Mouse (Mus musculus): ENCODE measurements at regions not wholly inside any gene's neighbourhood (a gene's known extent, or its start where the extent isn't known, plus 50 kb on each side); places are given as distances from the start of the nearest gene placed in this dataset.

GRCm38 (mm10) chr10:117515039-117515438 lies 114.3 kb upstream of the Cpm start:
- no peak for DNase-seq (ENCODE audit: low read depth, low spot score)

DNA sequence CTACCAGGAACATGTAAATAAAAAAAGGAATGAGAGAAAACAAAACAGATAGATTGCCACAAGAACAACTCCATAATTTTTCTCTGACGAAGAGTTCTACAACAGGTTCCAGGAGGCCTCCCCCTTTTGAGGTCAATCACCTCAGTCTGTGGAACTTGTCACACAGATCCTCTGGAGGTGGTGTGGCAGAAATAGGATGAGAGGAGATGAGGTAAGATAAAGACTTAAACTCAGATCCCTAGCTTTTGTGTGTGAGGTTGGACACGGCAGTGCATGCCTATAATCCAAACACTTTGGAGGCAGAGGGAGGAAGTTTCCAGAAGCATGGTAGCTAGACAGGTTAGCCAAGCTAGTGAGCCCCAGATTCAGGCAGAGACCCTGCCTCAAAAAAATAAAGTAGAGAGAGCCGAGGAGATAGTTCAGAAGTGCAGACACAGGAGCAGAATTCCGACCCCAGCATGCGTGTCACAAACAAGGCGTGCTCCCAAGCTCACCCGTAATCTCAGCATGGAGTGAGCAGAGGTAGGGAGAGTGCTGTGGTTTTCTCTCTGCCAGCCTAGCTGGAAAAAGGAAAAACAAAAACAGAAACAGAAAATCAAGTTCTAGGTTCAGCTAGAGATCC lies 115.3 kb upstream of the Cpm start:
- DNase-seq (ENCODE audit: low read depth, low spot score), result no peak

GRCm38 (mm10) chr10:117512424-117513257 lies 116.7 kb upstream of the Cpm start:
- no peak for DNase-seq (ENCODE audit: low read depth, low spot score)

DNA sequence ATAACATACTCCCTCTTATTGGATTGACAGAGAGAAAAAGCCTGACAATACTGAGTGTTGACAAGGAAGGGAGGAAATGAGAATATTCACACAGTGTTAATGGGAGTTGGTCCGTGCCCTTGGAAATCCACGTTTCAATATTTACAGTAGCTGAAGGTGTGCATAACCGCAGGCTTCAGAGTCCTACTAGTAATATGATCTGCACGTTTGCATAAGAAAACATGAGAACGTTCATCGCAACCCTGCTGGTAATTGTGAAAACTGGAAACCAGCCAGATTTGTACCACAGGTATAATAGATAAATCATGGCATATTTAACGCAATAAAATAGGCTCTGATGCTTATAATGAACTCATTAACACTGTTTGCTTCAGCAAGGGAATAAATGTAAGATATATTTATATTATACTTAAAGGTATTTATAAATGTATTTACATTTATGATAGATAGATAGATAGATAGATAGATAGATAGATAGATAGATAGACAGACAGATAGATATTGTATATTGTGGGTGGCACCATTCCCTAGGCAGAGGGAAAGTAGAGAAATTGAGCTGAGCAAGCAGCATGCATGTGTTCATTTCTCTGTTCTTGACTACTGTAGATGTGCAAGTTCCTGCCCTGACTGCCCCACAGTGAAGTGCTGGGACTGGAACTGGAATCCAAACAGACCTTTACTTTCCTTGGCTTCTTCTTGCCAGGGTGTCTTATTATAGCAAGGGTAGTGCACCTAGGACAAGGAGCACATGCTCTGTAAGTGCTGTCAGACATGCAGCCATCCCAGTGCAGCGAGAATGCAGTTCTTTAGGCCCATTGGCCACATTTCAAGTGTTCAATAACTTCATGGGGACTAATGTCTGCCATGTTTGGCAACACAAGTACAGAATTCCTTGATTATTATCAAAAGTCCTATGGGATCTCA lies 117.6 kb upstream of the Cpm start:
- no peak for DNase-seq (ENCODE audit: low read depth, low spot score)

DNA sequence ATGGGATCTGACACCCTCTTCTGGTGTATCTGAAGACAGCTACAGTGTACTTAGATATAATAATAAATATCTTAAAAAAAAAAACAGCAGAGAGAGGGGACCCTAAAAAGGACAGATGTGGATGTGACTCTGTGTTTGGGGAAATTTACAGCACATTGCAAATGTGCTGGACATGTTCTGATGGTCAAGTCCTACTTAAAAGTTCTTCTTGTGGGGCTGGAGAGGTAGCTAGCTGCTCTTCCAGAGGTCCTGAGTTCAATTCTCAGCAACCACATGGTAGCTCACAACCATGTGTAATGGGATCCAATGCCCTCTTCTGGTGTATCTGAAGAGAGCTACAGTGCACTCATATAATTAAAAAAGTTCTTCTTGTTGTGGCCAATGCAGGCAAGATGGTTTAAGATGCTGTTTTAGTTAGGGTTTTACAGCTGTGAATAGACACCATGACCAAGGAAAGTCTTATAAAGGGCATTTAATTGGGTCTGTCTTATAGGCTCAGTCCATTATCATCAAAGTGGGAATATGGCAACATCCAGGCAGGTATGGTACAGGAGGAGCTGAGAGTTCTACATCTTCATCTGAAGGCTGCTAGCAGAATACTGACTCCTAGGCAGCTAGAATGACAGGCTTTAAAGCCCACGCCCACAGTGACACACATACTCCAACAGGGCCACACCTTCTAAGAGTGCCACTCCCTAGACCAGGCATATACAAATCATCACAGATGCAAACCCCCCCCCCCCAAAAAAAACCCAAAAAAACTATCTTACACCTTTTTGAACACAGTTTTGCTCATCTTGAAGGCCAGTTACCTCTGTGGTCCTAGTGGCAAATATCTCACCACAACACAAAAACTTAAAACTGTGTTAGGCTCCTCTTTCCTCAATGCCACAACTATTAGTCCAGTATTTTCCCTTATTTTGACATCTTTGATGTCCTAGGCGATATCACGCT lies 118.5 kb upstream of the Cpm start:
- no peak for DNase-seq (ENCODE audit: low read depth, low spot score)

DNA sequence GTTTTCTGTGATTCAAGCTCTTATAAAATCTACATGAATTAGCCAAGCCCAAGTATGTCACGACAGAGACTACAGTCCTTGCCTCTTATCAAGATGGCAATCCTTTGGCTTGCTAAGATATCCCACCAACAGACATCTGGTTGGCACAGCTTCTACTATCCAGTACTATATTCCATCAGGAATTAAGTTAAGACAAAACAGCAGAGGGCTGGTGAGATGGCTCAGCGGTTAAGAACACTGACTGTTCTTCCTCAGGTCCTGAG lies 119.1 kb upstream of the Cpm start:
- no peak for DNase-seq (ENCODE audit: low read depth, low spot score)

- DNase-seq (ENCODE audit: low read depth, low spot score), result no peak
Observed at GRCm38 (mm10) chr10:117509431-117510223, 119.7 kb upstream of the Cpm start.

GRCm38 (mm10) chr10:117506252-117506992 lies 122.9 kb upstream of the Cpm start:
- no peak for DNase-seq (ENCODE audit: low read depth, low spot score)

DNA sequence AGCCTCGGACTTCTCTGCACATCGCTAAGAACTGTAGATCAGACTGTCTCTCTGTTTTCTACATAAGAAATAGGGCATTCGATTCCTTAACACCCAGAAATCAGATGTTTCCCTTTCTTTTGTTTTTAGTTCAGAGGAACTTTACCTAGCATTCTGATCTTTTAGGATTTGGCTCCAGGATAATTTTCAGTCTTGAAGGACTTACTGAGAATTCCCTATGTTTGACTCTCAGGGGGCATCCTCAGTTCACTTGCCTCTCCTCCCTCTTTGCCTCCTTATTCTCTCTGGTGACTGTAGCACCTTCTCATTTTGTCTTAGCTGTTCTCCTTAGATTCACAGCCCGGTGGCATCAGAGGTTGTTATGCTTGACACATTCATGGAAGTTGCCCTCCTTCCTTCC lies 123.8 kb upstream of the Cpm start:
- no peak for DNase-seq (ENCODE audit: low read depth, low spot score)

DNA sequence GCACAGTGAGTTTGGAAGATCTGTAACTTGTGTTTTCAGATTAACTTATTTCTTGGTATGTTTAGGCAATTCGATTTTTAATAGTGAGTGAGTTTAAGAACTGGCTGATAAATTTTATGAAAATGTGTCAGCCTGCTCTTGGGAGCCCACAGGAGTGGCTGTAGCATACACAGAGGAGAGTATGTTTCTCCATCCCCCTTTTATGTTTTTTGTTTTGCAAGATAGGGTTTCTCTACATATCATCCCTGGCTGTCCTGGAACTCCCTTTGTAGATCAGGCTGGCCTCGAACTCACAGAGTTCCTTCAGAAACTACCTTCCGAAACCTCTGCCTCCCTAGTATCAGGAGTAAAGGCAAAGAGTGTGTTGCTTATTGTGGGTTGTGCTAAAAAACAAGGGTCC lies 124.2 kb upstream of the Cpm start:
- no peak for DNase-seq (ENCODE audit: low read depth, low spot score)

GRCm38 (mm10) chr10:117504267-117504902 lies 124.6 kb upstream of the Cpsf6 start:
- no peak for DNase-seq (ENCODE audit: low read depth, low spot score)

- DNase-seq (ENCODE audit: low read depth, low spot score), result no peak
Observed at GRCm38 (mm10) chr10:117503222-117504184, 123.7 kb upstream of the Cpsf6 start.

GRCm38 (mm10) chr10:117502731-117503130 lies 122.9 kb upstream of the Cpsf6 start:
- no peak for DNase-seq (ENCODE audit: low read depth, low spot score)

DNA sequence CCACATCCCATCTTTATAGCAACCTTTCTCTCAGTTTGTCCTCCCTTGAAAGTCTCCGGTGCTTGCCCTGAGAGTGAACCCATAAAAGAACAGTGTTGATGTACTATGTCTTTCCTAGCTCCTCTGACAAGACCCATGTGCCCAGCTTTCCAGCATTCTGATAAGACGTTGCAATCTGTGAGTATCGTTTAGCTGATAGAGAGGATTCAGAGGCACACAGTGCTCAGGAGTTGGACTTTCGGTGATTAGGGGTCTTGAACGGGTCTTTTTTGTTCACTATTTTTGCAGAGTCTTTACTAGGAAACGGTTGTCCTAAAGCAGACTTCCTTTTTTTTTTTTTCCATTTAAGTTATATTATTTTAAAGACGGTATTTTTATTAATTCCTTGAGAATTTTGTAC lies 122.3 kb upstream of the Cpsf6 start:
- DNase-seq (ENCODE audit: low read depth, low spot score), result no peak

- no peak for DNase-seq (ENCODE audit: low read depth, low spot score)
Observed at GRCm38 (mm10) chr10:117501426-117501825, 121.6 kb upstream of the Cpsf6 start.

DNA sequence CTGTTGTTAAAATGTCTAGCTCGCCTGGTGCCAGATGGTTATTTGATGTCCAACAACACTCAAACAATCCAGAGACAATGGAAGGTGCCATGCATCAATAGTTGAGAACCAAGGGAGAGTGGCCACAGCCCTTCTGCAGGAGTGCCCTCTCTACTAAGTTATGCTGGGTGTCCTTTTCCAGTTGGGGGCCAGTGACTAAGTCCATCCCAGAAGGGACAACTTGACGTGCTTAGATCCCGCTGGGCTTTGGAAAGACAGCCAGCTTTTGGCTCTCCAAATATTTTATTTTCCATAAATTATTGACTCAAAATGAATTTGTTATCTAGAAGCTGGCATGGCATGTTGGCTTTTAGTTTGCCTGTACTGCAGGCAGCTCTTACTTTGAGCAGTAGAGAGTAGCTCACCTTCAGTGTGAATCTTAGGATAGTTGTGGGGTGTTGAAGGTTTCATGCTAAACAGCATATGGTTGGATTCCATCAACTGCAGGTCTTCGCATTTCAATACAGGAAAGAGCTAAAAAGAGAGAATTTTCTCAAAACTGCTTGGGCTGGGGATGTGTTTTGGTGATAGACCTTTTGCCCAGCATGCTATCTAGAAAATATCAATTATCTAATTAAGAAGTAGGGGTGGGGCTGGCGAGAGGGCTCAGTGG lies 120.8 kb upstream of the Cpsf6 start:
- DNase-seq (ENCODE audit: low read depth, low spot score), result no peak

DNA sequence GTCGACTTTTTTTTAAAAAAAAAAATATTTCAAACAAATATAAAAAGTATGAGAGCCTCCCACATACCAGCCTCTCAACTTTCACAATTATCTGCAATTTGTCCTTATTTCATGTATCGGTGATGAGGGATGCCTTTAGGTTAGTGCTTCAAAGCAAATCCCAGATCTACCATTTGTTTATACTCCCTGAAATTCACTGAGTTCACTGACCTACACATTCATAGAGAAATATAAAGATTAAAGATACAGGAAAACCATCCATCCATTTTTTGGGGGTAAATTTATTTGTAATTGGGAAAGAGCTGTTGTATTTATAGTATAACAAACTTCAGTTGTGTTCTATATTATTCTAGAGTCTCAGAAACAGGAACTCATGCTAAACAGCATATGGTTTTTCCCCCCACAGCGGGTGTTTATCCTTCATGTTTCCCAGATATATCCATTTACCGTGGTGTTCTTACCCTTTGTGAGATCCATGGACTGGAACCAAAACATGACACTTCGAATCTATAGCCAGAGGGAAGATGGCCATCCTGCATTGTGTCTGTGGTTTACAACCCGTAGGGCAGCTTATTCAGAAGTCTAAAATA lies 120.1 kb upstream of the Cpsf6 start:
- DNase-seq (ENCODE audit: low read depth, low spot score), result no peak

Data from ZHBTc4 (cell line).